In genomic region chr19:6994489-6994888, GRCm38 (mm10) we compare ENCODE assay signal across 11 mouse cellular contexts. TPM values are rescaled to one million over a fixed set of nuclear protein-coding genes. Genes with fewer than 3 reads are reported as not detected.
DNase-seq lines count a peak whose midpoint lies in the region; ATAC-seq and TF ChIP-seq lines count a peak whose summit lies in the region.
"Had no signal": no experiment of that assay in that cellular context is flagged by ENCODE, and none has a peak within 500 bp of the region (broad histone marks: within the 10 kb centered on the region; RNA-seq: fewer than 3 reads in every experiment).

No protein-coding gene starts in this region.

- peaks cover 12% of the 10 kb centered on the region for H3K9me3 ChIP-seq in E14TG2a.4 (ENCODE audit: low read length)
- H3K9me3 ChIP-seq in limb, embryonic 14.5 days (ENCODE audit: control insufficient read depth, low read length), result no peaks in the 10 kb centered on the region
- H3K9me3 ChIP-seq: forebrain, embryonic 15.5 days had no signal

- H3K4me3 ChIP-seq in kidney, adult 2 months (ENCODE audit: insufficient read depth, low read depth, low read length), result peak overlapping the region; percentile 64
- peak overlapping the region; percentile 84; the same call in 1 of the 2 replicates for H3K4me3 ChIP-seq in E14TG2a.4 (replicated peaks; ENCODE audit: low read length)
- H3K4me3 ChIP-seq in limb, embryonic 14.5 days (replicated peaks; ENCODE audit: low read length), result no peak overlapping the region

- no peak overlapping the region for H3K27ac ChIP-seq in kidney, adult 2 months (ENCODE audit: insufficient read depth, low read depth, low read length)
- no peak overlapping the region for H3K27ac ChIP-seq in limb, embryonic 14.5 days (replicated peaks; ENCODE audit: low read depth, low read length)
- H3K27ac ChIP-seq: forebrain, embryonic 15.5 days had no signal

- 0 out of 2 replicates have a peak overlapping the region, but pooled peaks have one; percentile 81 for H3K4me2 ChIP-seq in limb, embryonic 14.5 days (replicated peaks; ENCODE audit: low read depth, low read length, severe bottlenecking)

- H3K27me3 ChIP-seq in kidney, adult 2 months (replicated peaks; ENCODE audit: control insufficient read depth, insufficient read depth, low read length), result no peaks in the 10 kb centered on the region
- H3K27me3 ChIP-seq in E14TG2a.4 (ENCODE audit: insufficient read depth, low read length), result no peaks in the 10 kb centered on the region
- no peaks in the 10 kb centered on the region for H3K27me3 ChIP-seq in limb, embryonic 14.5 days (ENCODE audit: control insufficient read depth, insufficient read depth, low read length)
- H3K27me3 ChIP-seq: forebrain, embryonic 15.5 days had no signal

- WGBS in kidney, adult 2 months, result 74% methylated on average over 8 of the region's 8 CpGs
- 82% methylated on average over 8 of the region's 8 CpGs for WGBS in limb, embryonic 14.5 days

- DNase-seq in cerebellum, adult 11-12 months, result peak; percentile 50
- DNase-seq in cerebellum, adult 8-10 months, result no peak
- DNase-seq in kidney, adult 2 months, result peak; percentile 1
- DNase-seq in kidney, postnatal 10 days, result no peak
- DNase-seq in limb, embryonic 14.5 days (ENCODE audit: low spot score), result no peak
- no peak for DNase-seq in testis, postnatal 14 days (ENCODE audit: low spot score)
- DNase-seq: left cerebral cortex, postnatal 4 days; spleen, adult 18-20 months had no signal

- H3K9ac ChIP-seq in limb, embryonic 14.5 days (ENCODE audit: low read depth, low read length, severe bottlenecking), result no peak overlapping the region

- H3K36me3 ChIP-seq in kidney, adult 2 months (ENCODE audit: control insufficient read depth, insufficient read depth, low read length), result no peaks in the 10 kb centered on the region
- peaks cover 20% of the 10 kb centered on the region for H3K36me3 ChIP-seq in E14TG2a.4 (ENCODE audit: insufficient read depth, low read length)
- peaks cover 12% of the 10 kb centered on the region for H3K36me3 ChIP-seq in limb, embryonic 14.5 days (ENCODE audit: control insufficient read depth, insufficient read depth, low read length)

- no peak for TF ChIP-seq CTCF in kidney, adult 2 months (conservative IDR thresholded peaks at IDR 0.05; ENCODE audit: insufficient read depth, insufficient read length, low read depth, low read length)
- no peak for TF ChIP-seq CTCF in E14TG2a.4 (conservative IDR thresholded peaks at IDR 0.05; ENCODE audit: low read length)

- peaks cover 4% of the 10 kb centered on the region; the same call in 1 of the 2 replicates for H3K4me1 ChIP-seq in kidney, adult 2 months (ENCODE audit: control insufficient read depth, insufficient read depth, low read length)
- peaks cover 80% of the 10 kb centered on the region for H3K4me1 ChIP-seq in E14TG2a.4 (replicated peaks; ENCODE audit: low read depth, low read length)
- H3K4me1 ChIP-seq in limb, embryonic 14.5 days (ENCODE audit: control insufficient read depth, insufficient read depth, low read length), result peaks cover 29% of the 10 kb centered on the region

- ATAC-seq in limb, embryonic 14.5 days (ENCODE audit: low FRiP score, low read depth), result no peak
- ATAC-seq in erythroblast, adult 5-6 weeks (replicated peaks; ENCODE audit: low FRiP score, poor library complexity, severe bottlenecking), result no peak
- ATAC-seq: forebrain, embryonic 15.5 days had no signal

- TF ChIP-seq POLR2A in kidney, adult 2 months (IDR thresholded peaks at IDR 0.05; ENCODE audit: low read depth, low read length), result no peak
- TF ChIP-seq POLR2A in limb, embryonic 14.5 days (IDR thresholded peaks at IDR 0.05; ENCODE audit: borderline replicate concordance, extremely low read depth, insufficient read depth, insufficient read length), result no peak

RNA-seq across cellular contexts. Expression of gene Nudt22, which starts 1.4 kb away (rescaled TPM):
- polyA plus RNA-seq in kidney, adult 2 months (2012; rRNA removed), result 58.3 and 63.4 TPM in 2 replicates
- polyA plus RNA-seq in limb, embryonic 14.5 days (2012; rRNA removed), result 22.1 and 27.7 TPM in 2 replicates
- 21.5 and 21.9 TPM in 2 replicates for polyA plus RNA-seq in limb, embryonic 14.5 days (2014; fragmentation: Nextera tagmentation; extraction: Ambion mirVana)
- 5.4 TPM in 1 of 2 replicates, not detected in the other for total RNA-seq in erythroblast, adult 5-6 weeks (2015; ENCODE audit: low replicate concordance)
- total RNA-seq in erythroblast, adult 5-6 weeks (2017; ENCODE audit: low replicate concordance), result 0.60 and 4.9 TPM in 2 replicates

RNA-seq across cellular contexts. Expression of gene Trpt1, which starts 1.4 kb away (rescaled TPM):
- polyA plus RNA-seq in kidney, adult 2 months (2012; rRNA removed), result 19.3 and 22.5 TPM in 2 replicates
- 15.1 and 19.9 TPM in 2 replicates for polyA plus RNA-seq in limb, embryonic 14.5 days (2012; rRNA removed)
- 10.7 and 12.0 TPM in 2 replicates for polyA plus RNA-seq in limb, embryonic 14.5 days (2014; fragmentation: Nextera tagmentation; extraction: Ambion mirVana)
- total RNA-seq in erythroblast, adult 5-6 weeks (2015; ENCODE audit: low replicate concordance), result not detected in 2 replicates
- total RNA-seq in erythroblast, adult 5-6 weeks (2017; ENCODE audit: low replicate concordance), result not detected in 2 replicates

RNA-seq across cellular contexts. Expression of gene Dnajc4, which starts 2.1 kb away (rescaled TPM):
- polyA plus RNA-seq in kidney, adult 2 months (2012; rRNA removed), result 48.8 and 50.1 TPM in 2 replicates
- 32.4 and 38.0 TPM in 2 replicates for polyA plus RNA-seq in limb, embryonic 14.5 days (2012; rRNA removed)
- polyA plus RNA-seq in limb, embryonic 14.5 days (2014; fragmentation: Nextera tagmentation; extraction: Ambion mirVana), result 24.4 and 26.8 TPM in 2 replicates
- 4.4 and 6.5 TPM in 2 replicates for total RNA-seq in erythroblast, adult 5-6 weeks (2015; ENCODE audit: low replicate concordance)
- 2.1 and 10.9 TPM in 2 replicates for total RNA-seq in erythroblast, adult 5-6 weeks (2017; ENCODE audit: low replicate concordance)

RNA-seq across cellular contexts. Expression of gene Vegfb, which starts 7.0 kb away (rescaled TPM):
- polyA plus RNA-seq in kidney, adult 2 months (2012; rRNA removed), result 82.9 and 83.0 TPM in 2 replicates
- 46.7 and 55.7 TPM in 2 replicates for polyA plus RNA-seq in limb, embryonic 14.5 days (2012; rRNA removed)
- 44.9 and 54.5 TPM in 2 replicates for polyA plus RNA-seq in limb, embryonic 14.5 days (2014; fragmentation: Nextera tagmentation; extraction: Ambion mirVana)
- 11.7 TPM in 2 replicates for total RNA-seq in erythroblast, adult 5-6 weeks (2015; ENCODE audit: low replicate concordance)
- 0.98 and 1.1 TPM in 2 replicates for total RNA-seq in erythroblast, adult 5-6 weeks (2017; ENCODE audit: low replicate concordance)

RNA-seq across cellular contexts. Expression of gene Fkbp2, which starts 14.2 kb away (rescaled TPM):
- polyA plus RNA-seq in kidney, adult 2 months (2012; rRNA removed), result 96.3 and 136 TPM in 2 replicates
- 39.9 and 73.3 TPM in 2 replicates for polyA plus RNA-seq in limb, embryonic 14.5 days (2012; rRNA removed)
- 71.5 and 80.5 TPM in 2 replicates for polyA plus RNA-seq in limb, embryonic 14.5 days (2014; fragmentation: Nextera tagmentation; extraction: Ambion mirVana)
- total RNA-seq in erythroblast, adult 5-6 weeks (2015; ENCODE audit: low replicate concordance), result 34.0 and 34.9 TPM in 2 replicates
- 31.0 and 34.8 TPM in 2 replicates for total RNA-seq in erythroblast, adult 5-6 weeks (2017; ENCODE audit: low replicate concordance)

Comparison
In these comparisons a context has a peak if more than half of its experiments do, and no peak if none do; other contexts are left out.
1. DNase-seq: peak in cerebellum, adult 11-12 months (single experiment) and kidney, adult 2 months (single experiment); none in cerebellum, adult 8-10 months (single experiment), kidney, postnatal 10 days (single experiment), limb, embryonic 14.5 days (single experiment) and testis, postnatal 14 days (single experiment).